Mouse (Mus musculus) liver, embryonic 13.5 days (tissue): ENCODE data around the gene Tmem161b. TPM values are rescaled to one million over a fixed set of nuclear protein-coding genes. Genes with fewer than 3 reads are reported as not detected.

Source experiments
- ATAC-seq: fragments of 200-750 bp; cut with Nextera tagmentation; 2 replicates; pipeline ENCODE4 v1.8.0; 2017; ENCODE audit warnings: low read depth, mild to moderate bottlenecking, moderate number of reproducible peaks, moderate library complexity
- DNase-seq: peaks from one replicate; pipeline ENCODE4 v3.0.0; 2022
- H3K27ac ChIP-seq: fragments of 300-500 bp; sonication (generic); 2 replicates; pipeline ENCODE4 v1.5.1; 2015; ENCODE audit warnings: moderate library complexity, mild to moderate bottlenecking, inconsistent platforms
- H3K27me3 ChIP-seq: fragments of 300-500 bp; sonication (generic); 2 replicates; pipeline ENCODE4 v1.6.1; 2015; ENCODE audit warnings: mild to moderate bottlenecking, inconsistent platforms
- H3K36me3 ChIP-seq: fragments of 300-500 bp; sonication (generic); 2 replicates; pipeline ENCODE4 v1.6.1; 2015; ENCODE audit warnings: mild to moderate bottlenecking, inconsistent platforms
- H3K4me1 ChIP-seq: fragments of 300-500 bp; sonication (generic); replicated peaks from 2 replicates; pipeline ENCODE4 v1.6.1; 2015; ENCODE audit warnings: inconsistent platforms
- H3K4me2 ChIP-seq: fragments of 300-500 bp; sonication (generic); 2 replicates; pipeline ENCODE4 v1.6.1; 2015; ENCODE audit warnings: inconsistent platforms, mild to moderate bottlenecking, moderate library complexity
- H3K4me3 ChIP-seq: fragments of 300-500 bp; sonication (generic); replicated peaks from 2 replicates; pipeline ENCODE4 v1.5.1; 2015; ENCODE audit warnings: mild to moderate bottlenecking, inconsistent platforms
- H3K9ac ChIP-seq: fragments of 300-500 bp; sonication (generic); 2 replicates; pipeline ENCODE4 v1.6.1; 2015; ENCODE audit warnings: mild to moderate bottlenecking, inconsistent platforms
- H3K9me3 ChIP-seq: fragments of 300-500 bp; sonication (generic); replicated peaks from 2 replicates; pipeline ENCODE4 v1.6.1; 2016; ENCODE audit warnings: inconsistent platforms
- WGBS: fragments of 180-500 bp; shearing (Covaris S2); methylation state at CpG from one replicate; pipeline ENCODE4 v1.1.7; 2015; ENCODE audit not compliant: insufficient replicate concordance; 5-methylcytosine and 5-hydroxymethylcytosine counted together
- polyA plus RNA-seq: library from polyadenylated mRNA; unstranded; fragments of >200 nt; fragmentation: Nextera tagmentation; extraction: Ambion mirVana; gene quantifications from 2 replicates; pipeline ENCODE4 v1.2.1, GENCODE M21; 2015

The Tmem161b gene
- polyA plus RNA-seq, 1 experiment from 2014 or later, result 6.0 TPM

- DNase-seq (no peak), ATAC-seq (no peak)
- 74% methylated on average over 5 of the region's 5 CpGs for WGBS
These were observed 54.1 kb downstream of the Tmem161b start for GRCm38 (mm10) chr13:84276246-84276645.

GRCm38 (mm10) chr13:84280352-84280751 is 58.3 kb downstream of the Tmem161b start:
- H3K9me3 ChIP-seq, result no peaks in the 10 kb centered on the region
- H3K4me3 ChIP-seq, result no peak overlapping the region
- peaks cover 2% of the 10 kb centered on the region; the same call in 1 of the 2 replicates for H3K36me3 ChIP-seq
- 76% methylated on average over 4 of the region's 4 CpGs for WGBS
- H3K9ac ChIP-seq, result no peak overlapping the region
- no peak overlapping the region for H3K4me2 ChIP-seq
- H3K27ac ChIP-seq, result no peak overlapping the region
- H3K4me1 ChIP-seq, result no peaks in the 10 kb centered on the region
- ATAC-seq, result no peak
- DNase-seq, result no peak
- H3K27me3 ChIP-seq, result no peaks in the 10 kb centered on the region

More at GRCm38 (mm10) chr13:84276246-84276645, 54.1 kb downstream of the Tmem161b start:
- Histone ChIP-seq H3K27me3 (no peaks in the 10 kb centered on the region), H3K9me3 (no peaks in the 10 kb centered on the region), H3K27ac (no peak overlapping the region), H3K4me3 (no peak overlapping the region), H3K4me1 (no peaks in the 10 kb centered on the region), H3K9ac (no peak overlapping the region), H3K4me2 (no peak overlapping the region), H3K36me3 (0 out of 2 replicates have a peak, but pooled peaks cover 3% of the 10 kb centered on the region)

- no peaks in the 10 kb centered on the region for H3K4me1 ChIP-seq
- H3K9ac ChIP-seq, result no peak overlapping the region
- no peak for ATAC-seq
- H3K4me3 ChIP-seq, result no peak overlapping the region
- no peaks in the 10 kb centered on the region for H3K9me3 ChIP-seq
- no peak for DNase-seq
- H3K4me2 ChIP-seq, result no peak overlapping the region
- H3K36me3 ChIP-seq, result peaks cover 10% of the 10 kb centered on the region; the same call in 1 of the 2 replicates
- no peak overlapping the region for H3K27ac ChIP-seq
- H3K27me3 ChIP-seq, result no peaks in the 10 kb centered on the region
These were observed 60.9 kb downstream of the Tmem161b start for GRCm38 (mm10) chr13:84282966-84283365.

- H3K36me3 ChIP-seq, result peaks cover 10% of the 10 kb centered on the region; the same call in 1 of the 2 replicates
- H3K9me3 ChIP-seq, result no peaks in the 10 kb centered on the region
- no peak overlapping the region for H3K4me3 ChIP-seq
- DNase-seq (no peak), ATAC-seq (no peak)
- no peak overlapping the region for H3K4me2 ChIP-seq
- no peaks in the 10 kb centered on the region for H3K4me1 ChIP-seq
- WGBS, result 61% methylated on average over 7 of the region's 7 CpGs
- H3K27ac ChIP-seq, result no peak overlapping the region
- H3K9ac ChIP-seq, result no peak overlapping the region
- H3K27me3 ChIP-seq, result no peaks in the 10 kb centered on the region
These were observed 62.9 kb downstream of the Tmem161b start for GRCm38 (mm10) chr13:84284764-84285558.

- WGBS, result 80% methylated on average over 3 of the region's 3 CpGs
- no peaks in the 10 kb centered on the region for H3K4me1 ChIP-seq
- H3K9me3 ChIP-seq, result no peaks in the 10 kb centered on the region
- ATAC-seq (no peak), DNase-seq (no peak)
- no peak overlapping the region for H3K27ac ChIP-seq
- H3K27me3 ChIP-seq, result no peaks in the 10 kb centered on the region
- H3K4me2 ChIP-seq, result no peak overlapping the region
- peaks cover 10% of the 10 kb centered on the region; the same call in 1 of the 2 replicates for H3K36me3 ChIP-seq
- H3K9ac ChIP-seq, result no peak overlapping the region
- H3K4me3 ChIP-seq, result no peak overlapping the region
These were observed 63.5 kb downstream of the Tmem161b start for GRCm38 (mm10) chr13:84285559-84285945.

GRCm38 (mm10) chr13:84299445-84300053 is 77.5 kb downstream of the Tmem161b start:
- Histone ChIP-seq H3K27ac (no peak overlapping the region), H3K4me2 (no peak overlapping the region), H3K9ac (no peak overlapping the region), H3K27me3 (no peaks in the 10 kb centered on the region), H3K36me3 (peaks cover 13% of the 10 kb centered on the region), H3K9me3 (no peaks in the 10 kb centered on the region), H3K4me1 (no peaks in the 10 kb centered on the region), H3K4me3 (no peak overlapping the region)
- no peak for ATAC-seq
- 76% methylated on average over 2 of the region's 2 CpGs for WGBS
- DNase-seq, result no peak

GRCm38 (mm10) chr13:84343272-84343671 is 121.2 kb downstream of the Tmem161b start:
- DNase-seq (no peak), ATAC-seq (no peak)
- WGBS, result 19% methylated on average over 5 of the region's 5 CpGs
- Histone ChIP-seq H3K27ac (no peak overlapping the region), H3K27me3 (peaks cover 65% of the 10 kb centered on the region), H3K4me3 (no peak overlapping the region), H3K9ac (no peak overlapping the region), H3K36me3 (no peaks in the 10 kb centered on the region), H3K9me3 (no peaks in the 10 kb centered on the region), H3K4me2 (no peak overlapping the region), H3K4me1 (no peaks in the 10 kb centered on the region)

- no peak for ATAC-seq
- no peaks in the 10 kb centered on the region; the same call in 1 of the 2 replicates for H3K4me1 ChIP-seq
- no peaks in the 10 kb centered on the region for H3K36me3 ChIP-seq
- no peak overlapping the region for H3K4me2 ChIP-seq
- H3K27me3 ChIP-seq, result peaks cover 71% of the 10 kb centered on the region
- no peak overlapping the region for H3K9ac ChIP-seq
- no peak for DNase-seq
- H3K27ac ChIP-seq, result no peak overlapping the region
- 4% methylated on average over 13 of the region's 13 CpGs for WGBS
- H3K4me3 ChIP-seq, result no peak overlapping the region
- no peaks in the 10 kb centered on the region for H3K9me3 ChIP-seq
These were observed 121.8 kb downstream of the Tmem161b start for GRCm38 (mm10) chr13:84343691-84344495.

- Histone ChIP-seq H3K9me3 (no peaks in the 10 kb centered on the region), H3K36me3 (no peaks in the 10 kb centered on the region), H3K27ac (no peak overlapping the region), H3K27me3 (peaks cover 77% of the 10 kb centered on the region), H3K9ac (no peak overlapping the region), H3K4me3 (no peak overlapping the region), H3K4me2 (no peak overlapping the region), H3K4me1 (no peaks in the 10 kb centered on the region; the same call in 1 of the 2 replicates)
- DNase-seq (no peak), ATAC-seq (no peak)
- 8% methylated on average over 7 of the region's 7 CpGs for WGBS
These were observed 122.6 kb downstream of the Tmem161b start for GRCm38 (mm10) chr13:84344711-84345110.

- DNase-seq, result no peak
- no peak for ATAC-seq
- WGBS, result 7% methylated on average over 8 of the region's 8 CpGs
- H3K36me3 ChIP-seq, result no peaks in the 10 kb centered on the region
- no peak overlapping the region for H3K27ac ChIP-seq
- no peak overlapping the region for H3K9ac ChIP-seq
- H3K4me3 ChIP-seq, result no peak overlapping the region
- H3K4me1 ChIP-seq, result no peaks in the 10 kb centered on the region; the same call in 1 of the 2 replicates
- no peaks in the 10 kb centered on the region for H3K9me3 ChIP-seq
- H3K4me2 ChIP-seq, result no peak overlapping the region
- H3K27me3 ChIP-seq, result peaks cover 81% of the 10 kb centered on the region
These were observed 123.0 kb downstream of the Tmem161b start for GRCm38 (mm10) chr13:84345114-84345513.
